8 mouse cellular contexts compared by ENCODE assay signal in genomic region chr16:45158522-45159388, GRCm38 (mm10). TPM values are rescaled to one million over a fixed set of nuclear protein-coding genes. Genes with fewer than 3 reads are reported as not detected.
DNase-seq lines count a peak whose midpoint lies in the region; ATAC-seq lines count a peak whose summit lies in the region.

TSS of gene Slc35a5 (minus strand) at chr16:45158706.
TSS of gene Atg3 (plus strand) at chr16:45158785.

- intact Hi-C loops in gastrocnemius, postnatal 14 days (cut with DNase I; ENCODE audit: low total_unique reads) = no loop called here
- intact Hi-C loops in left cerebral cortex, postnatal 10 days (cut with DNase I) = no loop called here

- peak; percentile 95 for ATAC-seq in inflammation-experienced regulatory T-cells, adult 6 months
- peak; percentile 89 for ATAC-seq in megakaryocyte-erythroid progenitor cell, adult 5-6 weeks (replicated peaks; ENCODE audit: low FRiP score, low TSS enrichment, poor library complexity, severe bottlenecking)

- peak; percentile 97 to 98 for DNase-seq in adrenal gland, adult (ENCODE audit: inconsistent age in 2 of 2, low spot score in 1 of 2)
- DNase-seq in embryo, embryonic 10.5 days (ENCODE audit: low spot score) = peak; percentile 99
- DNase-seq in gastrocnemius, postnatal 14 days = peak; percentile 97
- DNase-seq in left cerebral cortex, postnatal 10 days (ENCODE audit: extremely low spot score in 1 of 2, low spot score in 2 of 2) = peak; percentile 95 to 98
- DNase-seq in right cerebral cortex, postnatal 25 days = peak; percentile 95
- DNase-seq in urinary bladder, postnatal 4 days (ENCODE audit: low spot score in 2 of 2) = peak; percentile 95 to 96

RNA-seq across cellular contexts. Expression of gene Slc35a5, which starts in this region (rescaled TPM):
- 1 to 10 TPM; 5.5 to 6.7 TPM for total RNA-seq in gastrocnemius, postnatal 14 days (2021)
- 10 to 100 TPM; 27.9 to 45.7 (median 36.3) TPM for polyA plus RNA-seq in inflammation-experienced regulatory T-cells, adult 6 months (2017; shearing (Covaris generic))
- total RNA-seq in left cerebral cortex, postnatal 10 days (2021) = 10 to 100 TPM; 54.2 to 54.9 TPM
- total RNA-seq in megakaryocyte-erythroid progenitor cell, adult 5-6 weeks (2014; fragmentation: Nextera tagmentation) = 4.9 and 11.3 TPM in 2 replicates
- total RNA-seq in megakaryocyte-erythroid progenitor cell, adult 5-6 weeks (2017) = 4.3 and 12.1 TPM in 2 replicates

RNA-seq across cellular contexts. Expression of gene Atg3, which starts in this region (rescaled TPM):
- 10 to 100 TPM; 19.0 to 20.8 TPM for total RNA-seq in gastrocnemius, postnatal 14 days (2021)
- polyA plus RNA-seq in inflammation-experienced regulatory T-cells, adult 6 months (2017; shearing (Covaris generic)) = 10 to 100 TPM; 12.3 to 20.2 (median 14.4) TPM
- 10 to 100 TPM; 44.3 to 46.1 TPM for total RNA-seq in left cerebral cortex, postnatal 10 days (2021)
- 37.2 and 41.6 TPM in 2 replicates for total RNA-seq in megakaryocyte-erythroid progenitor cell, adult 5-6 weeks (2014; fragmentation: Nextera tagmentation)
- total RNA-seq in megakaryocyte-erythroid progenitor cell, adult 5-6 weeks (2017) = 33.6 and 39.9 TPM in 2 replicates

Comparison
In these comparisons a context has a peak if more than half of its experiments do, and no peak if none do; other contexts are left out.
1. Peak in every context shown above with its lines: DNase-seq and ATAC-seq.
2. RNA of gene Slc35a5 (total RNA-seq): 54.2 to 54.9 TPM in left cerebral cortex, postnatal 10 days; 4.3 to 12.1 TPM in megakaryocyte-erythroid progenitor cell, adult 5-6 weeks and 5.5 to 6.7 TPM in gastrocnemius, postnatal 14 days; every median in the first group is over 4 times any median in the second.